Mouse (Mus musculus) urinary bladder, adult 18-20 months (tissue): ENCODE data around the gene Fam189a2.

ENCODE experiments used
- DNase-seq, 2 experiments: peaks; one replicate each; pipeline ENCODE4 v3.0.0; 2022; ENCODE audit warnings: low spot score in 2 of 2, mixed read lengths in 2 of 2

Gene Fam189a2

DNA sequence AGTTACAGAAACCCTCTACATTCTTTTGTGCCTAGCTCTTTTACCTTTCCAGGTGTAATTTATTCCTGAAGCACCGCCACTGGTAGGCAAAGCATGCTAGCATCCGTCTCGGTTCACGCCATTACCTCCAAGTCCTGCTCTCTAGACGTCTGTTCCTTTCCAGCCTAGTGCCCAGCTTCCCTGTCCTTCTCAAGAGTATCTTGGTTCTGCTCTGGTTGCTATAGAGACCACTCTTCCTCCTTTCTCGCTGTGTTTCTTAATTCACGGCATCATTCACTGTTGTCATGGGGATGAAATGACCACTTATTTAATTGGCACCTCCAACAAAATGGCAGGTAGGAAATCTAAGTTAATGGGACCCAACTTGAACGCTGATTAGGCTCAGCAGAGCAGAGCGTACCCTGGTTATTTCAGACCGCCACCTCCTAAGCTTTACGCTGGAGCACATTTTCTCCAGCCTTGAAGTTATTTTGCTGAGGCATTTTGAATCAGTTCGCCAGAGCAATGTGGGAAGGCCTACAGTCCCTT is 89.3 kb downstream of the Fam189a2 start:
- DNase-seq, result no peak

DNA sequence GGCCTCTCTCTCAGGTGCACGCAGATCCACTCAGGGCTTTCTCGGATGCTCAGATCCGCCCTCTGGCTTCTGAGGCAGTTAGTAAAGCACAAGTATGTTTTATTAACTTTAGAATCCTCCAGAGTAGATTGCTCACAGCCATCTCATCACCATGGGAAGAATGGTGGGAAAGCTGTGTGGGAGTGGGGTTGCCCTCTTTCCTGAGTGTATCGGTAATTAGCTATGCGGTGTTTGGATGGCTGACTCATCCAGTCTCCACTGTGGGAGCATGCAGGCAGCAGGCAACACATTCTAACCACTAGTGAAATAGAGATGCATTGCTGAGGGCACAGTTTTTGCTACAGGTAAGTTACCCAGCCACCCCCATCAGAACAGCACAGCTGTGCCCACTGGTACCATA is 100.0 kb downstream of the Fam189a2 start:
- no peak for DNase-seq

DNA sequence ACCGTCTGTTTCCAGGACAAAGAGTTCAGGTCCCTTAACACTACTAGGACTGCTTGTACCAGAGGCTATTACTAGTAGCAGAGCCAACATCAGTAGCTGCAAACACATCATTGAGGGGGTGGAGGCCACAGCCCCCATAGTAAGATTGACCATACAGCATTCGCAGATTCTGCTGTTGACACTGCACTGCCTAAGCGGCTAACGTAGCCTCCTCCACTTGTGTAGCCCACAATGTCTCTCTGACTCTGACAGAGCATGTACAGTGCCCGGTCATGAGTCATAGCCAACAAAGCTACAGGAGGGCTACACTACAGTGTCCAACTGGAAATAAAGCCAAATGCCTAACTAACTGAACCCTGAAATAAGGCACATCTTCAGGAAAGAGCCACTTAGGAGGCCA is 105.3 kb downstream of the Fam189a2 start:
- no peak for DNase-seq

DNA sequence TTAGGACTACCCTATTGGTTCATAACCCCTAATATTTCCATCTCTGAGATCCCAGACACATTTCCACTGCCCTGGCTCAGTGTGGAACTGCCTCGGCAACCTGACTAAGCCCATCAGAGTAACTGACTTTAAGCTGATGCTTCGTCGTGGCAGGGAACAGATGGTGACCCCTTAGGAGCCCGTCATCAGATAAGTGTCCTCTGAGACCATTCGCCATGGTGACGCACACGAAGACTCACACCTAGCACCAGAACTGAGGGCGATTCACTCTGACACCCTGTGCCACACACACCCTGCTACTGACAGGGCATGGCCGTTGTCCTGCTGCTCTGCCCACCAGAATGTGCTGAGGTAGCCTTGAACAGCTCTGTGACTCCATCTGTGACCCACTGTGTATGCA is 106.0 kb downstream of the Fam189a2 start:
- no peak for DNase-seq

DNA sequence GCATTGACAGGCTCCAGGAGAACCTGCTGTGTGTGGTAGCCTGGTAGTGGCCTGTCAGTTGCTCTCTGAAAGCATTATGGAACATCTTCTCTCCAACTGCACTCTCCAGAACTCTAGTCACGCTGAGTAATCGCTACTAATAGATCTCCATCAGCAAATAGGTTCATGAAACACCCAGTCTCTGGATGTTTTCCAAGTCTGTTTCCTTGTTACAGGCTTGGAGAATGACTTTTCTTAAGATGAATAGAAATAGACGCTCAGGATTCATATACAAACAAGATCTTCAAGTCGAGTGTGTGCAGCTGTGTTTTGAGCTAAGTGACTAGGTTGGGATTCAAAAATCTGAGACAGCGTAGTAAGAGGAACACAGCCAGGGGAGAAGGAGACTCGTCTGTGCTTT is 106.8 kb downstream of the Fam189a2 start:
- DNase-seq, result no peak
